Mouse (Mus musculus) left cerebral cortex, postnatal 25 days (tissue): ENCODE measurements around the gene Sfn. TPM values are rescaled to one million over a fixed set of nuclear protein-coding genes. Genes with fewer than 3 reads are reported as not detected.

Experiments used
- DNase-seq, 2 experiments: peaks; one replicate each; pipeline ENCODE4 v3.0.0; 2022; ENCODE audit warnings: low spot score in 2 of 2, mixed read lengths in 1 of 2
- intact Hi-C: fragments of 180-260 bp; cut with DNase I; formaldehyde crosslinking; loops from one replicate; pipeline ENCODE4 v1.15.1; 2025
- total RNA-seq, 2 experiments: library from RNA; stranded (reverse); gene quantifications; 2 replicates each; pipeline ENCODE4 v1.2.3; 2021

The Sfn gene
- total RNA-seq, 2 experiments from 2014 or later, result 1.3 to 1.9 TPM

DNA sequence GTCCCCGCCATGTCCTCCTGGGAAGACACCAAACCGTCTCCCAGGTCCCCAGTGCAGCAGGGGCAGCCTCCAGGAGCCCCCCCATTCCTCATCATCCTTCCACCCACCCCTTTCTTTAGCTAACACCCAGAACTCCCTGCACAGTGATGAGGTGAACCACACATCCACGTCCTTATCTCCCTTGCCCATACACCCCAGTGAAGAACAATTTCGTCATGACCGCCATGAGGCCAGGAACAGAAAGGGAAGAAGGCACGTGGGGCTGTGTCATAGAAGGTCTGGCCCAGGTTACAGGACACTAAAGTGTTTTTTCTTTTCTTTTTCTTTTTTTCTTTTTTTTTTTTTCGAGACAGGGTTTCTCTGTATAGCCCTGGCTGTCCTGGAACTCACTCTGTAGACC lies 22.9 kb upstream of the Sfn start:
- no peak for DNase-seq
- intact Hi-C loops, result no loop called here

DNA sequence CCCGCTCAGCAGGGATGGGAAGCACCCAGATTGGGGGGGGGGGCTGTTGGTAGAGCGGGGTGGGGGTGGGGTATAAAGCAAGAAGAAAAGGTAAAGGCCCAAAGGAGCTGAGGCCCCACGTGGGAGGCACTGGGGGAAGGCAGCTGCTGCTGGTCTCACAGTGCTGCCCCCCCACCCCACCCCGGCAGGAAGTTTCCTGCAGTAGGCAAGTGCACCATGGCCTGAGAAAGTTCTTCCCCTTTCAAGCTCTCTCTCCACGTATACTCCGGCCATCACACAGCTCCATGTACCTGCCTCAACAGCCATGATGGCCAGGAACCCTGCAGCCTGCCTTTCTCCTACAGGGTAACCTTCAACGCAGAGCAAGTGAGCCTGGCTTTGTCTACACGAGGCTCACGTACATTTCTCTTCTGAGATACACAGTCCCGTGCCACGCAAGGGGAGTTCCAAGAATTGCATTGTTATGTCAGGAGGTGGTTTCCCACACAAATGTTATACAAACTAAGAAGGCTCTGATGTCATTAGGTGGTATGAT lies 20.3 kb upstream of the Sfn start:
- intact Hi-C loops, result no loop called here
- no peak for DNase-seq

- intact Hi-C loops, result no loop called here
- DNase-seq, result no peak
These were observed 18.7 kb upstream of the Sfn start for GRCm38 (mm10) chr4:133620668-133621067.

- intact Hi-C loops, result no loop called here
- DNase-seq, result no peak
These were observed 17.6 kb upstream of the Sfn start for GRCm38 (mm10) chr4:133619473-133620136.

GRCm38 (mm10) chr4:133617936-133618335 lies 16.0 kb upstream of the Sfn start:
- DNase-seq, result no peak
- intact Hi-C loops, result no loop called here

GRCm38 (mm10) chr4:133615416-133615815 lies 13.4 kb upstream of the Sfn start:
- intact Hi-C loops, result no loop called here

GRCm38 (mm10) chr4:133614274-133614761 lies 12.3 kb upstream of the Sfn start:
- intact Hi-C loops, result no loop called here

More at GRCm38 (mm10) chr4:133615416-133615815, 13.4 kb upstream of the Sfn start:
- DNase-seq, result no peak

GRCm38 (mm10) chr4:133613867-133614266 lies 11.9 kb upstream of the Sfn start:
- DNase-seq, result peak in 1 of 2 experiments; percentile 34
- intact Hi-C loops, result no loop called here

More at GRCm38 (mm10) chr4:133614274-133614761, 12.3 kb upstream of the Sfn start:
- DNase-seq, result peak; percentile 67 to 90

GRCm38 (mm10) chr4:133613026-133613425 lies 11.1 kb upstream of the Sfn start:
- intact Hi-C loops, result no loop called here
- DNase-seq, result no peak

DNA sequence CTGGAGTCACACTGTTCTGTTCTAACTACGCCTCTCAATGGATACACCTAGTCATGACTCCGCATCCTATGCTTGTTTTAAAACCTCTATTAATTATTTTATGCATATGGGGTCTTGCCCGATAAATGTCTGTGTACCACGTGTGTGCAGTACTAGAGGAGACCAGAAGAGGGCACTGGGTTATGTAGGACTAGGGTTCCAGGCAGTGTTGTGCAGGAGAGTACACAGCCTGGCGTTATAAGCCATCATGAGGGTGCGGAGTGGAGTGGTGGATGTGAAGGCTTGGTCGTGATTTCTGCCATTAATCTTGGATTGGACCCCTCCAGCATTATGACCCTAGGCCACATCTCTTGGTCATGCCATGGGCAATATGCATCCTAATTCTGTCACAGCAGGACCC lies 10.4 kb upstream of the Sfn start:
- intact Hi-C loops, result no loop called here
- DNase-seq, result no peak

- intact Hi-C loops, result no loop called here
These were observed 9.8 kb upstream of the Sfn start for GRCm38 (mm10) chr4:133611815-133612214.

GRCm38 (mm10) chr4:133609719-133610118 lies 7.8 kb upstream of the Sfn start:
- DNase-seq, result peak; percentile 63 to 73
- intact Hi-C loops, result no loop called here

More at GRCm38 (mm10) chr4:133611815-133612214, 9.8 kb upstream of the Sfn start:
- DNase-seq, result no peak

DNA sequence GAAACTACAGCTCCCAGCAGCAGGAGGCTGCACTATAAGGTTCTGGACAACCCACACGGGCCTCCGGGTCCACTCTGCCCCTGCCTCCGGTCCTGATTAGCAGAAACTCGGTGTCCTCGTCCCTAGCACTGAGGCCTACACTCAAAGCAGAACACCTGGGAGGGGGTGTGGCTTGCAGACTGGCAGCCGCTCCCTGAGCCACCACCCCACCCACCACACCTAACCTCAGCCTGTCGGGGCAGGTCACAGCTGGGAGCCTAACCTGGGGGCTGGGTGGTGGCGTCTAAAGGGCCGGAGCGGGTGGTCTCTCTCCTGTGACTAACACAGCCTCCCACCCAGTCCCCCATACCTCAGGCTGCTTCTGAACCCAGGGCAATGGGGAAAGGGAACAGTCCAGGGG lies 5.3 kb upstream of the Sfn start:
- intact Hi-C loops, result no loop called here

GRCm38 (mm10) chr4:133605330-133605729 lies 3.4 kb upstream of the Sfn start:
- DNase-seq, result no peak
- intact Hi-C loops, result no loop called here

More for the DNA sequence above, 5.3 kb upstream of the Sfn start:
- DNase-seq, result no peak

DNA sequence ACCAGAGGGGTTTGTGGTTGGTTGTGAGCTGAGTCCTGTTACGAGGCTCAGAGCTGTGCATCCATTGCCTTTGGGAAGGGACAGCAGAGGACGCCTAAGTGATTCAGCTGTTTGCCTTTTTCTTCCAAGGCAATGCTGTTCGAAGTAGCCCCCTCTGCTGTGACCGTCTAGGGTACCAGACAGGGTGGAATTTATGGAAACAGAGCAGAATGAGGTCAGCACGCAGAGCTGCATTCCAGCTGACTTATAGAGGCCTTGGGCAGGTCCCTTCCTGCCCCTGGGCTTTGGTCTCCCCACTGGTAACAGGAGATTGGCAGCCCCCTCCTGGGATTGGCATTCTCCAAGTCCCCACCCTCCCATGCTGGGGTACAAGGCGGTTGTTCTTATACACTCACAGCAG lies 2.9 kb upstream of the Sfn start:
- intact Hi-C loops, result no loop called here

GRCm38 (mm10) chr4:133604175-133604574 lies 2.2 kb upstream of the Sfn start:
- DNase-seq, result no peak
- intact Hi-C loops, result no loop called here

More for the DNA sequence above, 2.9 kb upstream of the Sfn start:
- no peak for DNase-seq

- DNase-seq, result no peak
- intact Hi-C loops, result no loop called here
These were observed 1.1 kb upstream of the Sfn start for GRCm38 (mm10) chr4:133603056-133603455.

- DNase-seq, result no peak
- intact Hi-C loops, result no loop called here
These were observed 1.7 kb downstream of the Sfn start for GRCm38 (mm10) chr4:133600306-133600705.

- DNase-seq, result peak; percentile 75 to 87
- intact Hi-C loops, result no loop called here
These were observed 2.3 kb downstream of the Sfn start for GRCm38 (mm10) chr4:133599571-133600073.

GRCm38 (mm10) chr4:133599116-133599515 lies 2.9 kb downstream of the Sfn start:
- DNase-seq, result no peak
- intact Hi-C loops, result no loop called here

GRCm38 (mm10) chr4:133598616-133599015 lies 3.4 kb downstream of the Sfn start:
- DNase-seq, result no peak
- intact Hi-C loops, result no loop called here
